Mouse (Mus musculus): Measurements from ENCODE around the gene Ube3b. TPM values are rescaled to one million over a fixed set of nuclear protein-coding genes. Genes with fewer than 3 reads are reported as not detected.

Ube3b gene
- 10 to 100 TPM; 74.6 to 75.4 TPM for total RNA-seq (2021)
- 122 and 137 TPM in 2 replicates for polyA plus RNA-seq (2012; rRNA removed)
- long read RNA-seq, full-length matches to known transcripts = 12 of 54 reads
- long read RNA-seq, partial matches to known transcripts = 38 of 54 reads
- long read RNA-seq, other reads (novel, unspliced or antisense) = 4 of 54 reads

GRCm38 (mm10) chr5:114380209-114381012 lies at the start of gene Ube3b, which contains the start of gene Kctd10:
Gene Ube3b, plus strand, starts transcription at chr5:114380607.
Gene Kctd10, minus strand, starts transcription at chr5:114380508.
- peak; percentile 90 for DNase-seq

GRCm38 (mm10) chr5:114342996-114343395 lies 37.4 kb upstream of the Ube3b start:
- no peak for DNase-seq

- DNase-seq = no peak
Measured at GRCm38 (mm10) chr5:114343612-114344011, 36.8 kb upstream of the Ube3b start.

- DNase-seq = no peak
Measured at GRCm38 (mm10) chr5:114345538-114345937, 34.9 kb upstream of the Ube3b start.

- DNase-seq = no peak
Measured at GRCm38 (mm10) chr5:114347005-114347404, 33.4 kb upstream of the Ube3b start.

GRCm38 (mm10) chr5:114351490-114351889 lies 28.9 kb upstream of the Ube3b start:
- DNase-seq = no peak

GRCm38 (mm10) chr5:114356250-114356935 lies 24.0 kb upstream of the Ube3b start:
- peak; percentile 77 for DNase-seq

GRCm38 (mm10) chr5:114356936-114357751 lies 23.3 kb upstream of the Ube3b start:
- no peak for DNase-seq

GRCm38 (mm10) chr5:114358833-114359232 lies 21.6 kb upstream of the Ube3b start:
- no peak for DNase-seq

GRCm38 (mm10) chr5:114359586-114359985 lies 20.8 kb upstream of the Ube3b start:
- DNase-seq = no peak

GRCm38 (mm10) chr5:114360968-114361367 lies 19.4 kb upstream of the Ube3b start:
- DNase-seq = no peak

- peak; percentile 72 for DNase-seq
Measured at GRCm38 (mm10) chr5:114365043-114365752, 15.2 kb upstream of the Ube3b start.

GRCm38 (mm10) chr5:114368121-114368520 lies 12.3 kb upstream of the Ube3b start:
- no peak for DNase-seq

- DNase-seq = no peak
Measured at GRCm38 (mm10) chr5:114368803-114369496, 11.5 kb upstream of the Ube3b start.

- DNase-seq = no peak
Measured at GRCm38 (mm10) chr5:114369921-114370320, 10.5 kb upstream of the Ube3b start.

- DNase-seq = peak; percentile 60
Measured at GRCm38 (mm10) chr5:114370371-114370776, 10.0 kb upstream of the Ube3b start.

- DNase-seq = no peak
Measured at GRCm38 (mm10) chr5:114371331-114371730, 9.1 kb upstream of the Ube3b start.

GRCm38 (mm10) chr5:114371731-114372473 lies 8.5 kb upstream of the Ube3b start:
- DNase-seq = no peak

- no peak for DNase-seq
Measured at GRCm38 (mm10) chr5:114372565-114372964, 7.8 kb upstream of the Ube3b start.

GRCm38 (mm10) chr5:114373174-114373573 lies 7.2 kb upstream of the Ube3b start:
- no peak for DNase-seq
